Mouse (Mus musculus): ENCODE measurements around the gene Lars2. TPM values are rescaled to one million over a fixed set of nuclear protein-coding genes. Genes with fewer than 3 reads are reported as not detected.
"Not testable (repeated sequence)": the region's sequence is repeated elsewhere in the genome, so short reads cannot be mapped to it uniquely, and the experiment has no call there.

Gene Lars2
- 828 and 850 TPM in 2 replicates for polyA plus RNA-seq (2015; fragmentation: Nextera tagmentation; extraction: Ambion mirVana)

DNA sequence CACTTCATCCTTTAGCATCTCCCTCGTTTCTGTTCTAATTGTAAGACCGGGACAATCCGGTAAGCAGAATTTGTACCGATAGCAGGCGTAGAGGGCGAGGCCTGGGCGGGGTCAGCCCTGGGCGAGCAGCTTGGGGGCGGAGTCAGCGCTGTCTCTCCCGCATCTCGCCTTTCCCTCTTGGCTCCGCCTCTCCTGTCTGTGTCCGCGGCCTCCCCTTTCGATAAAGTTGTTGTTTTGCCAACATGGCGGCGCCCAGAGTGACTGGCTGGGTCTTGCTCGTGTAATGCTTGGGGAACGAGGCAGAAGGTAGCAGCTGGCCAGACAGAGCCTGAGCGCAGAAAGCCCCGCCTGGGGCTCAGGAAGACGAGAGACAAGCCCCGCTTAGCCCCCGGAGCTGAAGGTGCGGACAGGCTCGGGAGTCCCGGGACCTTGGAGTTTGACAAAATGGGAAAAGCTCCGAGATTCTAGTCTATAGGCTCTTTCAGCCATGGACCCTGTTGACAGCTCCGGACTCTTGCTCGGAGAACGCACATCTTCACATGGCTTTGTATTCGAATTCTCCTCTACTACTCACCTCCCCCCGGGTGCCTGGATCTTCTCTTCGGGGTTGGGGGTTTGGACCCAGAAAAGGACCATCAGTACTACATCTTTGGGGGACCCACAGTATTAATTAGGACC lies at the start of gene Lars2:
Gene Lars2, plus strand, starts transcription at position 220 of the 678 bp plus-strand sequence.
- Histone ChIP-seq H3K9me3 (no peaks in the 10 kb centered on the region), H3K4me2 (peak within 1 kb of the TSS; percentile 59), H3K36me3 (peaks cover 2% of the 10 kb centered on the region), H3K27ac (replicated peaks) (peak within 1 kb of the TSS; percentile 90), H3K4me3 (peak within 1 kb of the TSS; percentile 71), H3K9ac (peak within 1 kb of the TSS; percentile 69), H3K4me1 (replicated peaks) (peaks cover 21% of the 10 kb centered on the region), H3K27me3 (no peaks in the 10 kb centered on the region)
- peak; percentile 98 for ATAC-seq (ENCODE audit: low read depth)
- WGBS = under 1% methylated on average over 35 of the region's 35 CpGs

DNA sequence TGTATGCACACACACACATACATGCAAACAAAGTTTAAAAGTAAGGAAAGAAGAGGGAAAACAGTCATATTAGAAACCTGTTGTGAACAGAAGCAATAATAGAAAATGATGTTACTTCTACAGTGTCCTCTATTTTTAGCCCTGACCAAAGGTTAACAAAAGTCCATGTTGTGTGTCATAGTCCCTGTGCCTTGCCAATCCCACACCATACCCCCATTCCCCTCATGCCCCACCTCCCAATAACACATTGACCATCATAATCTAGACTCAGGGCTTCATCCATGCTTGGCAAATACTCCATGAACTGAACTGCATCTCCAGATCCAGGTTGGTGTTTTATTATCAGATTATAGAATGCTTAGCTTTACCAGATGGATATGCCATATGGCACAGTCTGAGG lies 40.6 kb upstream of the Lars2 start:
- no peaks in the 10 kb centered on the region for H3K9me3 ChIP-seq
- no peak overlapping the region for H3K4me3 ChIP-seq
- H3K27ac ChIP-seq (replicated peaks) = no peak overlapping the region
- no peaks in the 10 kb centered on the region for H3K36me3 ChIP-seq
- no peak overlapping the region for H3K4me2 ChIP-seq
- H3K27me3 ChIP-seq = no peaks in the 10 kb centered on the region
- no peak overlapping the region for H3K9ac ChIP-seq
- H3K4me1 ChIP-seq (replicated peaks) = no peaks in the 10 kb centered on the region
- no peak for ATAC-seq (ENCODE audit: low read depth)

DNA sequence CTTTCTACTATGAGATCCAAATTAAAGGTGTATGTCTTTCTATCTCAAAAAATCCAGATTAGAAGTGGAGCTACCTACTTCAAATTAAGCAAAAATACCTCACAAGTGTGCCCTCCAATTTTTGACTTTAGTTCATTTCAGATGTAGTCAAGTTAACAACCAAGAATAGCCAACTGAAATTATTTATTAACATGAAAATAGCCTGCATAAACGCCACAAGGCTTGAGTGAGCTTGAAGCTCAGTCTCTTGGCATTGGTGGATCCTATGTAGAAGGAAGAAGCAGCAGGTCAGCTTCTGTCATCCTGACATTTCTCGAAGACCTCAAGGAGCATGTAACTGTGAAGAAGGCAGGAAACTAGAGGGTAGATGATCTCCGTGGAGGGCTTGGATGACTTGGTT lies 38.4 kb upstream of the Lars2 start:
- H3K9ac ChIP-seq = no peak overlapping the region
- ATAC-seq (ENCODE audit: low read depth) = no peak
- no peaks in the 10 kb centered on the region for H3K9me3 ChIP-seq
- no peak overlapping the region for H3K4me3 ChIP-seq
- no peaks in the 10 kb centered on the region for H3K27me3 ChIP-seq
- H3K27ac ChIP-seq (replicated peaks) = no peak overlapping the region
- no peak overlapping the region for H3K4me2 ChIP-seq
- no peaks in the 10 kb centered on the region for H3K4me1 ChIP-seq (replicated peaks)
- WGBS = 86% methylated on average over 3 of the region's 3 CpGs
- no peaks in the 10 kb centered on the region for H3K36me3 ChIP-seq

DNA sequence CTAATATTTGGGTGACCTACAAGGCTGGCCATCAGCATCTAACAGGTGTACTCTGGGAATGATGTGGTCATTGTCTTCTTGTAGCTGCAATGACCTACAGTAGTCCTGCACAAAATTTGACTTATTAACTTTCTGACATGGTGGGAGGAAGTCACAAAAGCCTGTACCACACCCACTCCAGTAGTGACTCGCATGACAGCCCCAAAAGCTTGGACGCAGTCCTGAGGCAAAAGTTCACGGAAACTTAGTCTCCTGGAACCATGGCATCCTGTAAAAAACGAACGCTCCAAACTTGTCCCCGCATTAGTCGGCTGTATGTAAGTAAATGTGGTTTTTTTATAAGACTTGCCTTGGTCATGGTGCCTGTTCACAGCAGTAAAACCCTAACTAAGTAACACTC lies 36.9 kb upstream of the Lars2 start:
- no peak overlapping the region for H3K4me2 ChIP-seq
- H3K9ac ChIP-seq = no peak overlapping the region
- no peak for ATAC-seq (ENCODE audit: low read depth)
- WGBS = 96% methylated on average over 7 of the region's 7 CpGs
- H3K36me3 ChIP-seq = no peaks in the 10 kb centered on the region
- no peak overlapping the region for H3K4me3 ChIP-seq
- H3K27me3 ChIP-seq = no peaks in the 10 kb centered on the region
- H3K4me1 ChIP-seq (replicated peaks) = peaks cover 2% of the 10 kb centered on the region
- no peak overlapping the region for H3K27ac ChIP-seq (replicated peaks)
- H3K9me3 ChIP-seq = no peaks in the 10 kb centered on the region

DNA sequence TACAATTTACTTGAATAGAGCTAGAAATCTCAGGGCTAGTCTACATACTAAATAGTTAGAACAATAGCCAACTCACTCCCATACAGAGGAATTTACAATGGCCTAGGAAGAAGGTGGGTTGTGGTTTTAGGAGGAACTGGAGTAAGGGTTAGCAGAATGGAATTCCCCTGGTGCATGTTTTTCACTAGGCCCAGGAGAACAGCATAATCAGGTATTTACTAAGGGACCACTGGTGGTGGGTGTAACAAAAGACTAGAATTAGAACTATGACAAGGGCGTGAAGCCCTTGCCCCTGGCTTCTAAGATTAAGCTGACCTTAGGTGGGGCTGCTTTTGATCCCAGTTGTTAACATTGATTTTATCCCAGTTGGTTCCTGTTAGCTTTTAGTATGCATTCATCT lies 36.5 kb upstream of the Lars2 start:
- H3K27me3 ChIP-seq; H3K4me2 ChIP-seq; H3K36me3 ChIP-seq; H3K4me1 ChIP-seq (replicated peaks); H3K9ac ChIP-seq; H3K27ac ChIP-seq (replicated peaks); H3K4me3 ChIP-seq; ATAC-seq (ENCODE audit: low read depth); H3K9me3 ChIP-seq: not testable (repeated sequence)
- WGBS = 80% methylated on average over 1 of the region's 1 CpGs

DNA sequence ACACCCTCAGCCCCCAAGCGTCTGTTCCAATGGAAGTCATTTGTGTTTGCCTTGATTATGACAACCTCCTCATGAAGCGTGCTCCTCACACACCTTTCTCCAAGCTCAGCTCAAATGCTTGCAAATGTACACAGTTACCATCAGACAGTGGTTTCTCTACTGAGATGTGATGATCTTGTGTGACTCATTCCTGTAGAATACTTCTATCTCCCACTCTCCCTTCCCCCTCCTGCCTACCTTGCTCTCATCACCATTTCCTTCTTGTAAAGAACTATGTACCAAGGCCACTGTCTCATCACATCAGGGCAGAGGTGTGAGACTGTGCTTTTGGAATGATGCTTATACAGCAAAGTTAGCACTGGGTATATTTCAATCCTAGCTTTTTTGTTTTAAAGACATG lies 33.2 kb upstream of the Lars2 start:
- no peak overlapping the region for H3K27ac ChIP-seq (replicated peaks)
- 87% methylated on average over 2 of the region's 2 CpGs for WGBS
- no peaks in the 10 kb centered on the region for H3K27me3 ChIP-seq
- no peak for ATAC-seq (ENCODE audit: low read depth)
- no peaks in the 10 kb centered on the region for H3K36me3 ChIP-seq
- H3K4me2 ChIP-seq = no peak overlapping the region
- H3K4me3 ChIP-seq = no peak overlapping the region
- no peaks in the 10 kb centered on the region for H3K9me3 ChIP-seq
- no peak overlapping the region for H3K9ac ChIP-seq
- H3K4me1 ChIP-seq (replicated peaks) = peaks cover 16% of the 10 kb centered on the region

DNA sequence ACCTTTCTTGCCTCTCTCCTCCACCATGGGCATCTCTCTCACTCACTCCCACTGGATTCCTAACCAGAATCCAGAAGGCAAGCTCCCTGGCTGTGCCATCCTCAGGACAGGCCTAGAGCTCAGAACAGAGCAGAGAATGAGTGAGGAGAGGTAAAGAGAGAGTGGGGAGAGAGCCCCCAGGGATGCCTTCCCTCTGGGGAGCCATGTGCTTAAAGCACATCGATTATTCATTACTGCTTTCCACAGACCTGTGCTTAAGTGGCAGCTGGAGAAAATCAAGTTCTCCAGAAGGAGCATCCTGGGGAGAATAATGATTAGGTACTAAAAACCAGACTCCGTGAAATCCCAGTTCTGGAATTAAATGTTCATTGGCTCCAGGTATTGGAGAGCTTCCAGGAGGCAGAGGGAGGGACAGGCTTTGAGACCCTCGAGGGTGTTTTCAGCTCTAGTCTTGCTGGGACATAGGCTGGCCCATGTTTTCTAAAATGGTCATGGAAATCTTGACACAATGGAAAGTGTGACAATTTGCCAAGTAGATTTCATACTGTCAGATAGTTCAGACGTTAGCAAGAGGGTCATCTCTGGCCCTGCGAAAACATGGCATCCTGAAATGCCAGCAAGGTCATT lies 31.6 kb upstream of the Lars2 start:
- Histone ChIP-seq H3K4me1 (replicated peaks) (peaks cover 16% of the 10 kb centered on the region), H3K9me3 (no peaks in the 10 kb centered on the region), H3K27me3 (no peaks in the 10 kb centered on the region), H3K9ac (no peak overlapping the region), H3K36me3 (no peaks in the 10 kb centered on the region), H3K4me3 (no peak overlapping the region), H3K27ac (replicated peaks) (0 out of 2 replicates have a peak overlapping the region, but pooled peaks have one; percentile 42), H3K4me2 (no peak overlapping the region)
- WGBS = 37% methylated on average over 5 of the region's 5 CpGs
- ATAC-seq (ENCODE audit: low read depth) = peak; percentile 84

DNA sequence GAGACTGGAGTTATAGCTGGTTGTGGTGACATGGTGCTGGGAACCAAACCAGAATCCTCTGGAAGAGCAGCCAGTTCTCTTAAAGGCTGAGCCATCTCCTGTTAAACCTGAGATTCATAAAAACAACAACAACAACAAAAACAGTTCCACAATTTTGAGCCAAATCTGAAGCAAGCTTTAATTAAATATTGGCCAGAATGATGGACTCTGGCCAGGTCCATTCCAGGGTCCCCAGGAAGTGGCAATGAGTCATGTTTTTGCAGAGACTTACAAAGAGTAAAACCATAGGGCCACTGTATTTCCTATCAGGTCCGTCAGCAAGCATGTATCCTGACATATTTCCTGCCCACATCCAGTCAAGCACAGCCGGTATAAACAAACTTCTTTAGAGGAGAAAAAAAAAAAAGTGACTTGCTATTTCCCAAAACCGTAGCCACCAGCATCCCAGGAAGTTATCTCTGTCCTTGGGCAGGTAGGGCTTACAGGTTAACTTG lies 27.0 kb upstream of the Lars2 start:
- no peak for ATAC-seq (ENCODE audit: low read depth)
- Histone ChIP-seq H3K27ac (replicated peaks) (no peak overlapping the region), H3K36me3 (no peaks in the 10 kb centered on the region), H3K9me3 (no peaks in the 10 kb centered on the region), H3K27me3 (no peaks in the 10 kb centered on the region), H3K4me1 (replicated peaks) (peaks cover 16% of the 10 kb centered on the region), H3K4me2 (no peak overlapping the region), H3K9ac (no peak overlapping the region), H3K4me3 (no peak overlapping the region)
- 74% methylated on average over 3 of the region's 3 CpGs for WGBS

DNA sequence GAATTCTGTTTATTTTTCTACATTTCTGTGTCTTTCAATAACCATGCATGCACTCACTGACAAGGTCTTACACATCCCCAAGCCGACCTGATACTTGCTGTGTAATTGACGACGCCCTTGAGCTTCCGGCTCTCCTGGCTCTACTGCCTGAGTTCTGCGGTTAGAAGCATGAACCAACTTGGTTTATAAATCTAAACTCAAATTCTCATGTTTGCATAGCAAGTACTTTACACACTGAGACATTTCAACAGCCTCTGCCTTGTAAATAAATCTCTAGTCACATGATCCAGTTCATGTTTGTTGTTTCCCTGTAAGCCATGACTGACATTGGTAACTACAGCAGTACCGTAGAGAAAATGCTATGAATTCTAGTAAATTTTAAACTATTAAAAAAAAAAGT lies 25.5 kb upstream of the Lars2 start:
- Histone ChIP-seq H3K27ac (replicated peaks) (no peak overlapping the region), H3K4me3 (no peak overlapping the region), H3K27me3 (no peaks in the 10 kb centered on the region), H3K4me1 (replicated peaks) (peaks cover 6% of the 10 kb centered on the region), H3K9me3 (no peaks in the 10 kb centered on the region), H3K4me2 (no peak overlapping the region), H3K36me3 (no peaks in the 10 kb centered on the region), H3K9ac (no peak overlapping the region)
- ATAC-seq (ENCODE audit: low read depth) = no peak
- 89% methylated on average over 6 of the region's 6 CpGs for WGBS

DNA sequence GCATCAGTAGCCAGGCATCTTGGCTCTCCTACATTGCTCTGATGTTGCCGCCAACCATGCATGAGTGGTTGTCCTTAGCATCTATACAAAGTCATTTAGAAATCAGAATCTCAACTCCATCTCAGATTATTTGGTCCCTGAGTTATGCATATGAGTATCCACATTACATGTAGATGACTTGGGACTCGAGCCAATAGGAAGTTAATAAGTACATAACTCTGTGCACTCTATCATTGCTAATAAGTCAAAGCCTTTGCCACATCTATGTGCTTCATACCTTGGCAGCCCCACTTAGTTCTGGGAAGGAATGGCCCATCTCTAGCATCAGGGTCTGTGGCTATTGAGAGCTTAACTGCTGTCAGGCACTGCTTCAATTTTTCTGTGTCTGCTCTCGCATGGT lies 23.7 kb upstream of the Lars2 start:
- no peak for ATAC-seq (ENCODE audit: low read depth)
- H3K4me2 ChIP-seq = no peak overlapping the region
- H3K4me1 ChIP-seq (replicated peaks) = peaks cover 4% of the 10 kb centered on the region
- WGBS = 84% methylated on average over 3 of the region's 3 CpGs
- H3K27me3 ChIP-seq = no peaks in the 10 kb centered on the region
- H3K9ac ChIP-seq = no peak overlapping the region
- H3K9me3 ChIP-seq = no peaks in the 10 kb centered on the region
- H3K27ac ChIP-seq (replicated peaks) = no peak overlapping the region
- no peak overlapping the region for H3K4me3 ChIP-seq
- no peaks in the 10 kb centered on the region for H3K36me3 ChIP-seq

DNA sequence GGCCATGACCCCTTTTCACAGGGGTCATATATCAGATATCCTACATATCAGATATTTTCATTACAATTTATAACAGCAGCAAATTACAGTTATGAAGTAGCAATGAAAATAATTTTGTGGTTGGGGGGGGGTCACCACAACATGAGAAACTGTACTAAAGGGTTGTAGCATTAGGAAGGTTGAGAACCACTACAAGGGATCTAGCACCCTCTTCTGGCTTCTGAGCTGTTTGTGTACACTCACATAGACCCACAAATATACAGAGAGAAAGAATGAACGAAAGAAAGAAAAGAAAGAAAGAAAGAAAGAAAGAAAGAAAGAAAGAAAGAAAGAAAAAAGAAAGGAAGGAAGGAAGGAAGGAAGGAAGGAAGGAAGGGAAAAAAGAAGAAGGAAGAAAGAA lies 17.4 kb upstream of the Lars2 start:
- H3K4me1 ChIP-seq (replicated peaks); H3K4me3 ChIP-seq; H3K27ac ChIP-seq (replicated peaks); H3K4me2 ChIP-seq; H3K36me3 ChIP-seq; ATAC-seq (ENCODE audit: low read depth); H3K9ac ChIP-seq; H3K27me3 ChIP-seq: not testable (repeated sequence)
- peaks cover 19% of the 10 kb centered on the region; the same call in 1 of the 2 replicates for H3K9me3 ChIP-seq
- 95% methylated on average over 1 of the region's 1 CpGs for WGBS

DNA sequence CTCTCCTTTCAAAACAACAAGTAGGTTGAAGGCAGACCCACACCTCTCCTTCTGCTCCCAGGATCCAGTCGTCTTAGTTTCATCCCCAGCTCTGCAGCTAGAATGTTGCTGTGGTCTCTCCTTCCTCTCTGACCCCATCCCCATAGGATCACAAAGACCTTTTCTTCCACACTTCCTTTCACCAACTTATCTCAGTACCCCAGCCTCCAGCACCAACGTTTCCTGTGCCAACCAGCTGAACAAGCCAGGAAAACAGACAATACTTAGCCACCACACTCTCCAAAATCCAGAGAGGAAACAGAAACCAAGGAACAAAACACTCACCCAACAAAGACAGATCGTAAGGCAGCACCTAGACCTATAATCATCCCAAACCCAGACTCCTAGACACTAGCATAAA lies 6.7 kb upstream of the Lars2 start:
- no peaks in the 10 kb centered on the region for H3K4me1 ChIP-seq (replicated peaks)
- no peaks in the 10 kb centered on the region for H3K36me3 ChIP-seq
- H3K4me3 ChIP-seq = no peak overlapping the region
- WGBS = 69% methylated on average over 3 of the region's 3 CpGs
- no peak overlapping the region for H3K4me2 ChIP-seq
- ATAC-seq (ENCODE audit: low read depth) = no peak
- H3K9me3 ChIP-seq = no peaks in the 10 kb centered on the region
- no peak overlapping the region for H3K9ac ChIP-seq
- H3K27me3 ChIP-seq = no peaks in the 10 kb centered on the region
- no peak overlapping the region for H3K27ac ChIP-seq (replicated peaks)

DNA sequence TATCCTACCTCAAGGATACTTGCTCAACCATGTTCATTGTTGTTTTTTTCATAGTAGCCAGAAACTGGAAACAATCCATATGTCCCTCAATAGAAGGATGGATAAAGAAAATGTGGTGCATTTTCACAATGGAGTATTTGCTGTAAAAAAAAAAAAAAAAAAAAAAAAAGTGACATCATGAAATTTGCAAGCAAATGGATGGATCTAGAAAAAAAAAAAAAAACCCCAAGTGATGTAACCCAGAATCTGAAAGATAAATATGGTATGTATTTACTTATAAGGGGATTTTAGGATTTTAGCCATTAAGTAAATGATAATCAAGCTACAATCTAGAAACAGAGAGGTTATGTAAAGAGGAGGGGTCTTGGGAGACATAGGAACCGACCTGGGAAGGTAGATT lies 1.4 kb upstream of the Lars2 start:
- ATAC-seq (ENCODE audit: low read depth) = no peak
- H3K27ac ChIP-seq (replicated peaks) = 0 out of 2 replicates have a peak overlapping the region, but pooled peaks have one; percentile 90
- H3K4me1 ChIP-seq (replicated peaks) = peaks cover 21% of the 10 kb centered on the region
- no peaks in the 10 kb centered on the region for H3K36me3 ChIP-seq
- H3K9ac ChIP-seq = no peak overlapping the region
- H3K9me3 ChIP-seq = no peaks in the 10 kb centered on the region
- 48% methylated on average over 1 of the region's 1 CpGs for WGBS
- H3K4me3 ChIP-seq = no peak overlapping the region
- no peak overlapping the region for H3K4me2 ChIP-seq
- no peaks in the 10 kb centered on the region for H3K27me3 ChIP-seq
